Mouse (Mus musculus) midbrain, embryonic 14.5 days (tissue): ENCODE measurements around the gene Cfp. TPM values are rescaled to one million over a fixed set of nuclear protein-coding genes. Genes with fewer than 3 reads are reported as not detected.
A peak's percentile ranks its signal among the peaks of the same experiment; 100 is the strongest.

Experiments used
- ATAC-seq: fragments of 200-750 bp; cut with Nextera tagmentation; 2 replicates; pipeline ENCODE4 v1.8.0; 2017; ENCODE audit warnings: moderate number of reproducible peaks, moderate library complexity; ENCODE audit not compliant: low FRiP score, low TSS enrichment
- DNase-seq: peaks from one replicate; pipeline ENCODE4 v3.0.0-alpha.2; 2015
- H3K27ac ChIP-seq: fragments of 300-500 bp; sonication (generic); replicated peaks from 2 replicates; pipeline ENCODE4 v1.5.1; 2014; ENCODE audit warnings: mild to moderate bottlenecking, low read depth, low read length, moderate library complexity
- H3K27me3 ChIP-seq: fragments of 300-500 bp; sonication (generic); 2 replicates; pipeline ENCODE4 v1.6.1; 2014; ENCODE audit warnings: low read length, control low read depth, mixed read lengths; ENCODE audit not compliant: control insufficient read depth, insufficient read depth
- H3K36me3 ChIP-seq: fragments of 300-500 bp; sonication (generic); 2 replicates; pipeline ENCODE4 v1.6.1; 2014; ENCODE audit warnings: low read length, control low read depth; ENCODE audit not compliant: control insufficient read depth, insufficient read depth
- H3K4me1 ChIP-seq: fragments of 300-500 bp; sonication (generic); 2 replicates; pipeline ENCODE4 v1.6.1; 2014; ENCODE audit warnings: mild to moderate bottlenecking, antibody characterized with exemption, low read length, control low read depth; ENCODE audit not compliant: control insufficient read depth, insufficient read depth
- H3K4me2 ChIP-seq: fragments of 300-500 bp; sonication (generic); 2 replicates; pipeline ENCODE4 v1.6.1; 2014; ENCODE audit warnings: mild to moderate bottlenecking, low read length, moderate library complexity
- H3K4me3 ChIP-seq: fragments of 300-500 bp; sonication (generic); replicated peaks from 2 replicates; pipeline ENCODE4 v1.5.1; 2014; ENCODE audit warnings: low read depth, low read length
- H3K9ac ChIP-seq: fragments of 300-500 bp; sonication (generic); replicated peaks from 2 replicates; pipeline ENCODE4 v1.6.1; 2014; ENCODE audit warnings: mild to moderate bottlenecking, low read length, moderate library complexity
- H3K9me3 ChIP-seq: fragments of 300-500 bp; sonication (generic); 2 replicates; pipeline ENCODE4 v1.6.1; 2016; ENCODE audit warnings: low read length, control low read depth, mixed read lengths; ENCODE audit not compliant: control insufficient read depth
- WGBS: fragments of 180-500 bp; shearing (Covaris S2); extraction: QIAGEN DNeasy Blood & Tissue Kit; methylation state at CpG from one replicate; pipeline ENCODE4 v1.1.7; 2014; 5-methylcytosine and 5-hydroxymethylcytosine counted together
- polyA plus RNA-seq: library from polyadenylated mRNA; unstranded; fragments of >200 nt; fragmentation: Nextera tagmentation; extraction: Ambion mirVana; gene quantifications from 2 replicates; pipeline ENCODE4 v1.2.1, GENCODE M21; 2014

Gene Cfp
- polyA plus RNA-seq, 1 experiment from 2014 or later = 6.0 TPM

DNA sequence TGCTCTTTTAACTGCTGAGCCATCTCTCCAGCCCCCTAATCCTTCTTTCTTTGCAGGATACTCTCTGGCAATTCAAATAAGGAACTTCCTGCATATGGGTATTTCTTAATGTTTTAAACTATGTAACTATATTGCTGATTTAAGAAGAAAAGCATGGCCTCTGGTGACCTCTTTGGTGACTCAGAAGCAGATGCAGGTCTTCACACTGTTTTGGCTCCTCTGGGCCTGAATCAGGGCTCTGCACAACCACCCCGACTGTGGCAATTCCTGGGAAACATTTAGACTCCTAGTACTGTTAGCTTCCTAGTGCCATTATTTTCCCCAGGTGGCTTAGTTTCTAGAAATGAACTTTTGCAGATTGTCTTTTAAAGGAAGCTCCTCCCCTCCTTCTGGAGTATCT lies 7.8 kb downstream of the Cfp start:
- Histone ChIP-seq H3K9me3 (no peaks in the 10 kb centered on the region), H3K9ac (no peak overlapping the region), H3K36me3 (peaks cover 21% of the 10 kb centered on the region), H3K4me2 (no peak overlapping the region), H3K27me3 (no peaks in the 10 kb centered on the region), H3K4me3 (no peak overlapping the region), H3K27ac (no peak overlapping the region), H3K4me1 (no peaks in the 10 kb centered on the region)
- WGBS = 87% methylated on average over 1 of the region's 1 CpGs
- ATAC-seq = no peak
- DNase-seq = no peak

- H3K27me3 ChIP-seq = no peaks in the 10 kb centered on the region
- H3K9ac ChIP-seq = peak overlapping the region; percentile 23; the same call in 1 of the 2 replicates
- H3K4me1 ChIP-seq = no peaks in the 10 kb centered on the region
- WGBS = 48% methylated on average over 5 of the region's 5 CpGs
- H3K4me2 ChIP-seq = peak overlapping the region; percentile 58
- H3K27ac ChIP-seq = no peak overlapping the region; the same call in 1 of the 2 replicates
- DNase-seq (no peak), ATAC-seq (no peak)
- H3K36me3 ChIP-seq = peaks cover 4% of the 10 kb centered on the region; the same call in 1 of the 2 replicates
- peak overlapping the region; percentile 56 for H3K4me3 ChIP-seq
- H3K9me3 ChIP-seq = no peaks in the 10 kb centered on the region
Observed at GRCm38 (mm10) chrX:20921366-20921765, 10.0 kb downstream of the Cfp start.

GRCm38 (mm10) chrX:20920844-20921364 lies 10.5 kb downstream of the Cfp start, which contains the start of gene Syn1:
Gene Syn1 (minus strand): TSS chrX:20921004.
- no peaks in the 10 kb centered on the region for H3K4me1 ChIP-seq
- ATAC-seq = peak; percentile 96
- WGBS = 18% methylated on average over 41 of the region's 44 CpGs

DNA sequence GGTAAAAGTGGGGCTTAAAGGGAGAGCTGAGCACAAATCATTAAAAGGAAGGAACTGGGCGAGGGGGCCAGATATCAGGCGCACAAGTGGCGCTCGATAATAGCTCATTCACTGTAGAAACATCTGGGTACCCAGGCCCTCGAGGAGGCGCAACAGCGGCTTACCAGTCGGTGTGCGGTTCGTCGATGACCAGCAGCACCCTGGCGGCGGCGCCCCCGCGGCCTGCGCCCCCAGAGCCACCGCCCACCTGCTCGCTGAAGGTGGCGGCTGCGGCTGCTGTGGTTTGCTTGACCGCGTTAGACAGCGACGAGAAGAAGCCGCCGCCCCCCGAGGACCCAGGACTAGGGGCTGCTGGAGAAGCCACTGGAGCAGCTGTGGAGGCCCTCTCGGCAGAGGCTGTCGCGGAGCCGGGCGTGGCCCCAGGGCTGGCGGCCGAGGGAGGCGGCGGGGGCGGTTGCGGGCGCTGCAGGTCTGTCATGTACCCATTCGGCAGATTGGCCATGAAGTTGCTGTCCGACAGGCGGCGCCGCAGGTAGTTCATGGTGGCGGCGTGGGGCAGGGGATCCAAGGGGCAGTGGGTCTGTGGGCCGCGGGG lies 11.0 kb downstream of the Cfp start:
- Histone ChIP-seq H3K4me2 (peak overlapping the region; percentile 58), H3K4me3 (peak overlapping the region; percentile 56), H3K36me3 (no peaks in the 10 kb centered on the region; the same call in 1 of the 2 replicates), H3K4me1 (no peaks in the 10 kb centered on the region), H3K27ac (peak overlapping the region; percentile 77), H3K9me3 (no peaks in the 10 kb centered on the region), H3K9ac (peak overlapping the region; percentile 63), H3K27me3 (no peaks in the 10 kb centered on the region)
- no peak for DNase-seq
- 20% methylated on average over 49 of the region's 49 CpGs for WGBS
- peak; percentile 69 for ATAC-seq

More at GRCm38 (mm10) chrX:20920844-20921364, 10.5 kb downstream of the Cfp start, which contains the start of gene Syn1:
- Histone ChIP-seq H3K9me3 (no peaks in the 10 kb centered on the region), H3K27ac (peak within 1 kb of the TSS; percentile 77), H3K27me3 (no peaks in the 10 kb centered on the region), H3K36me3 (peaks cover 2% of the 10 kb centered on the region; the same call in 1 of the 2 replicates), H3K4me3 (peak within 1 kb of the TSS; percentile 56), H3K9ac (peak within 1 kb of the TSS; percentile 63), H3K4me2 (peak within 1 kb of the TSS; percentile 58)
- DNase-seq = peak; percentile 93

- no peak overlapping the region for H3K9ac ChIP-seq
- no peak overlapping the region for H3K4me3 ChIP-seq
- no peaks in the 10 kb centered on the region for H3K36me3 ChIP-seq
- no peaks in the 10 kb centered on the region for H3K9me3 ChIP-seq
- H3K27ac ChIP-seq = no peak overlapping the region
- ATAC-seq = no peak
- DNase-seq = no peak
- no peaks in the 10 kb centered on the region for H3K27me3 ChIP-seq
- no peaks in the 10 kb centered on the region for H3K4me1 ChIP-seq
- H3K4me2 ChIP-seq = no peak overlapping the region
Observed at GRCm38 (mm10) chrX:20915075-20915474, 16.3 kb downstream of the Cfp start.

DNA sequence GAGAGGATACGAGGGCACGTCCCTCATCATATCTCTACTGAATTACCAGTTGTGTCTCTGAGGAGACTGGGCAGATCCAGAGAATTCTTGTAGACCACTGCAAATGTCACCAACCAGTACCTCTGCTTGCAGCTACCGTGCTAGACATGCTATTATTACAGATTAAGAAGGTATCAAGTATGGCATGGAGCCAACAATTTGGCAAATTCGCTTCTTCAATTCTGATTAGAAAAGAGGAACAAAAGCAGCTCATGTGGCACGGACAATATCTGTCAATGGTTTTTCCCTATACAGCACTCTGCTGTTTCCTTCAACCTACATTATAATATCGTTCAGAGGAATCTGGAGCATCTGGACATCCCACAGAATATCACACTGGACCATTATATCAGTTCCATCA lies 17.6 kb downstream of the Cfp start:
- H3K4me2 ChIP-seq = no peak overlapping the region
- no peak overlapping the region for H3K27ac ChIP-seq
- H3K4me1 ChIP-seq = no peaks in the 10 kb centered on the region
- H3K9ac ChIP-seq = no peak overlapping the region
- no peaks in the 10 kb centered on the region for H3K27me3 ChIP-seq
- H3K36me3 ChIP-seq = no peaks in the 10 kb centered on the region
- H3K9me3 ChIP-seq = no peaks in the 10 kb centered on the region
- 88% methylated on average over 6 of the region's 6 CpGs for WGBS
- DNase-seq = no peak
- ATAC-seq = no peak
- no peak overlapping the region for H3K4me3 ChIP-seq

DNA sequence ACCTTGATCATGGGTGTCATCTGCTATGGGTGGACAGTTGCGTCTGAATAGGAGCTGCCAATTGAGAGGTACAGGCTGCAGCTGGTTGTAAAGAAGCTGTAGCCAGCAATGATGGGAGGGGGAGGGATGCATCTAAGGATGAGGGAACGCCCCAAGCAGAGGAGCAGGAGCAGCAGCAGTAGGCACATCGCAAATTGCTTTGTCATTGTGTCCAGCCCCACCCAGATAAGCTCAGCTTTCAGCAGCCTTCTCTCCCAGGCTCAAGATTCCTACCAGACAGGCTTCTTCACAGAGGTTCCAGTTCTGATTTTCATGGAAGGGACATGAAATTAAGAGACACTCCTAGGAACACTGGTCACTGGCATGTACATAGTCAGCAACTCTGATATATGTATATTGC lies 21.3 kb downstream of the Cfp start:
- H3K4me3 ChIP-seq = no peak overlapping the region
- ATAC-seq = no peak
- H3K27me3 ChIP-seq = no peaks in the 10 kb centered on the region
- no peak overlapping the region for H3K9ac ChIP-seq
- WGBS = 33% methylated on average over 3 of the region's 3 CpGs
- DNase-seq = no peak
- no peak overlapping the region for H3K4me2 ChIP-seq
- no peak overlapping the region for H3K27ac ChIP-seq
- H3K36me3 ChIP-seq = peaks cover 7% of the 10 kb centered on the region; the same call in 1 of the 2 replicates
- H3K9me3 ChIP-seq = no peaks in the 10 kb centered on the region
- H3K4me1 ChIP-seq = no peaks in the 10 kb centered on the region
